Comparison of ENCODE assay signal across 9 mouse cellular contexts in genomic region chr16:9994041-9994950, GRCm38 (mm10). TPM values are rescaled to one million over a fixed set of nuclear protein-coding genes. Genes with fewer than 3 reads are reported as not detected.
DNase-seq lines count a peak whose midpoint lies in the region; ATAC-seq and TF ChIP-seq lines count a peak whose summit lies in the region.
"Had no signal": no experiment of that assay in that cellular context is flagged by ENCODE, and none has a peak within 500 bp of the region (broad histone marks: within the 10 kb centered on the region; RNA-seq: fewer than 3 reads in every experiment).

No protein-coding gene starts in this region.

- peak overlapping the region; percentile 94 for H3K27ac ChIP-seq in cerebellum, adult 2 months (ENCODE audit: insufficient read depth, low read length)
- no peak overlapping the region for H3K27ac ChIP-seq in neural tube, embryonic 11.5 days (ENCODE audit: low read depth, low read length)

- H3K9ac ChIP-seq in neural tube, embryonic 11.5 days (ENCODE audit: low read length), result peak overlapping the region; percentile 45

- H3K4me1 ChIP-seq in cerebellum, adult 2 months (ENCODE audit: control insufficient read depth, insufficient read depth, low read length), result peaks cover 25% of the 10 kb centered on the region
- peaks cover 26% of the 10 kb centered on the region for H3K4me1 ChIP-seq in neural tube, embryonic 11.5 days (ENCODE audit: control insufficient read depth, insufficient read depth, low read length)

- H3K4me2 ChIP-seq in neural tube, embryonic 11.5 days (ENCODE audit: low read depth), result peak overlapping the region; percentile 70

- DNase-seq in cerebellum, adult 2 months, result no peak
- DNase-seq in cerebellum, adult 11 months, result no peak
- DNase-seq in retina, postnatal 1 day, result peak; percentile 20
- no peak for DNase-seq in retina, embryonic 14.5 days (ENCODE audit: low spot score)
- DNase-seq in layer of hippocampus, postnatal 10 days (ENCODE audit: low spot score in 2 of 2), result peak; percentile 47 to 62
- peak; percentile 19 for DNase-seq in neural tube, embryonic 11.5 days (ENCODE audit: low spot score)
- DNase-seq in T-cell, adult 2 months (ENCODE audit: low spot score), result no peak
- no peak for DNase-seq in cerebellum, adult 9-10 months

- no peaks in the 10 kb centered on the region for H3K9me3 ChIP-seq in neural tube, embryonic 11.5 days (ENCODE audit: control insufficient read depth, low read length)

- no peak; the same call in 1 of the 2 replicates for TF ChIP-seq POLR2A in cerebellum, adult 2 months (IDR thresholded peaks at IDR 0.05; ENCODE audit: borderline replicate concordance, insufficient read depth, low read length)

- ATAC-seq in neural tube, embryonic 11.5 days (ENCODE audit: insufficient read depth, low FRiP score, low TSS enrichment), result peak; percentile 45

- TF ChIP-seq CTCF in cerebellum, adult 2 months (IDR thresholded peaks at IDR 0.05; ENCODE audit: borderline replicate concordance, insufficient read depth, low read depth, low read length), result no peak

- under 1% methylated on average over 47 of the region's 51 CpGs for WGBS in cerebellum, adult 2 months
- WGBS in neural tube, embryonic 11.5 days, result 1% methylated on average over 47 of the region's 51 CpGs

- H3K27me3 ChIP-seq in cerebellum, adult 2 months (ENCODE audit: control insufficient read depth, insufficient read depth, low read length), result no peaks in the 10 kb centered on the region
- peaks cover 44% of the 10 kb centered on the region for H3K27me3 ChIP-seq in neural tube, embryonic 11.5 days (ENCODE audit: control insufficient read depth, insufficient read depth, low read length)

- H3K4me3 ChIP-seq in cerebellum, adult 2 months (replicated peaks; ENCODE audit: insufficient read depth, low read depth, low read length), result peak overlapping the region; percentile 74
- peak overlapping the region; percentile 42 for H3K4me3 ChIP-seq in neural tube, embryonic 11.5 days (ENCODE audit: low read depth, low read length)

- H3K36me3 ChIP-seq in neural tube, embryonic 11.5 days (ENCODE audit: control insufficient read depth, insufficient read depth, low read length), result no peaks in the 10 kb centered on the region

RNA-seq across cellular contexts. Expression of gene Grin2a, which starts 1.1 kb away (rescaled TPM):
- polyA plus RNA-seq in cerebellum, adult 2 months (2012; rRNA removed), result 16.5 and 17.4 TPM in 2 replicates
- 100 to 1,000 TPM; 167 to 190 TPM for total RNA-seq in layer of hippocampus, postnatal 10 days (2021)
- 1.0 and 1.1 TPM in 2 replicates for polyA plus RNA-seq in neural tube, embryonic 11.5 days (2014; fragmentation: Nextera tagmentation; extraction: Ambion mirVana)
- total RNA-seq: liver, adult 2 months had no signal
- polyA plus RNA-seq: liver, adult 2 months had no signal

Comparison
In these comparisons a context has a peak if more than half of its experiments do, and no peak if none do; other contexts are left out.
1. DNase-seq: peak in retina, postnatal 1 day (single experiment), layer of hippocampus, postnatal 10 days (2 of 2) and neural tube, embryonic 11.5 days (single experiment); none in cerebellum, adult 2 months (0 of 2), cerebellum, adult 11 months (single experiment), retina, embryonic 14.5 days (single experiment), T-cell, adult 2 months (single experiment) and cerebellum, adult 9-10 months (single experiment).